Mouse (Mus musculus) liver, embryonic 13.5 days (tissue): ENCODE measurements around the gene Syndig1. TPM values are rescaled to one million over a fixed set of nuclear protein-coding genes. Genes with fewer than 3 reads are reported as not detected.

ENCODE experiments used
- ATAC-seq: fragments of 200-750 bp; cut with Nextera tagmentation; 2 replicates; pipeline ENCODE4 v1.8.0; 2017; ENCODE audit warnings: low read depth, mild to moderate bottlenecking, moderate number of reproducible peaks, moderate library complexity
- DNase-seq: peaks from one replicate; pipeline ENCODE4 v3.0.0; 2022
- H3K27ac ChIP-seq: fragments of 300-500 bp; sonication (generic); 2 replicates; pipeline ENCODE4 v1.5.1; 2015; ENCODE audit warnings: moderate library complexity, mild to moderate bottlenecking, inconsistent platforms
- H3K27me3 ChIP-seq: fragments of 300-500 bp; sonication (generic); 2 replicates; pipeline ENCODE4 v1.6.1; 2015; ENCODE audit warnings: mild to moderate bottlenecking, inconsistent platforms
- H3K36me3 ChIP-seq: fragments of 300-500 bp; sonication (generic); 2 replicates; pipeline ENCODE4 v1.6.1; 2015; ENCODE audit warnings: mild to moderate bottlenecking, inconsistent platforms
- H3K4me1 ChIP-seq: fragments of 300-500 bp; sonication (generic); replicated peaks from 2 replicates; pipeline ENCODE4 v1.6.1; 2015; ENCODE audit warnings: inconsistent platforms
- H3K4me2 ChIP-seq: fragments of 300-500 bp; sonication (generic); 2 replicates; pipeline ENCODE4 v1.6.1; 2015; ENCODE audit warnings: inconsistent platforms, mild to moderate bottlenecking, moderate library complexity
- H3K4me3 ChIP-seq: fragments of 300-500 bp; sonication (generic); replicated peaks from 2 replicates; pipeline ENCODE4 v1.5.1; 2015; ENCODE audit warnings: mild to moderate bottlenecking, inconsistent platforms
- H3K9ac ChIP-seq: fragments of 300-500 bp; sonication (generic); 2 replicates; pipeline ENCODE4 v1.6.1; 2015; ENCODE audit warnings: mild to moderate bottlenecking, inconsistent platforms
- H3K9me3 ChIP-seq: fragments of 300-500 bp; sonication (generic); replicated peaks from 2 replicates; pipeline ENCODE4 v1.6.1; 2016; ENCODE audit warnings: inconsistent platforms
- WGBS: fragments of 180-500 bp; shearing (Covaris S2); methylation state at CpG from one replicate; pipeline ENCODE4 v1.1.7; 2015; ENCODE audit not compliant: insufficient replicate concordance; 5-methylcytosine and 5-hydroxymethylcytosine counted together
- polyA plus RNA-seq: library from polyadenylated mRNA; unstranded; fragments of >200 nt; fragmentation: Nextera tagmentation; extraction: Ambion mirVana; gene quantifications from 2 replicates; pipeline ENCODE4 v1.2.1, GENCODE M21; 2015

Gene Syndig1
- polyA plus RNA-seq, 1 experiment from 2014 or later, result 0.50 TPM

DNA sequence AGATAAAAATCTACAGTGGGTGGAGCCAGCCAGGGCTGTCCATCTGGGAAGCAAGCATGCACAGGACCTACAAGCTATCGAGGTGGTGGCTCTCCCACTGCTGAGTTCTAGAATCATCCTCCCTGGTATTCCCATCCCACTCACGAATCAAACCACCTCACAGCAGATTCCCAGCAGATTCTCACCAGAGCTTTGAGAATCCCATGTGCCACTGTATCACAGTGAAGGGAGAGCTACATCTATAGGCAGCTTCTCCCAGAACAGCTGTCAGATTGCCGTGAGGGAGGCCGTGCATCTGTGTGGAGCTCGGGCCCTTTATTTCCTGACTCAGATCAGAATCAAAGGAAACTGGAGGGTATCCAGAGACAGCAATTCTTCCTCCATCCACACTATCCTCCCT is 101.0 kb downstream of the Syndig1 start:
- Histone ChIP-seq H3K9me3 (0 out of 2 replicates have a peak, but pooled peaks cover 2% of the 10 kb centered on the region), H3K9ac (no peak overlapping the region), H3K27me3 (no peaks in the 10 kb centered on the region), H3K4me1 (no peaks in the 10 kb centered on the region), H3K4me2 (no peak overlapping the region), H3K4me3 (no peak overlapping the region), H3K36me3 (no peaks in the 10 kb centered on the region), H3K27ac (no peak overlapping the region)
- DNase-seq (no peak), ATAC-seq (no peak)
- 63% methylated on average over 5 of the region's 5 CpGs for WGBS

DNA sequence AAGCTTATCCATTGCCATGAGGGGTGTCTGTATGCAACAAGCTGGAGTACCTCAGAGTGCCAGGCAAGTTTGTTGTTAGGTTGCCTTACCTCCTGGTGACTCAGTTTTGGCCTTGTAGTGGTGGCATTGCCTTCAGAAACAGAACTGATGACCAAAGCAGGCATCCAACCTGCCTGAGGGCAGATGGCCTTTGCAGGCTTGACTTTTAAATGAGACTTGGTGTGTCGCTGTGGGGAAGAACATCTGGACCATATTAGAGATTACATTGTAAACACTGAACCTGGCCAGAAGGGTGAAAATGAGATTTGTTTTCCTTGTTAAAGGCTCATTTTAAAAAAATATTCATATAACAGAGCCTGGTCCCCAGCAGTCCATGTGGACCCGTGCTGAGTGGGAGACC is 102.1 kb downstream of the Syndig1 start:
- no peak for DNase-seq
- H3K36me3 ChIP-seq, result no peaks in the 10 kb centered on the region
- no peak overlapping the region for H3K4me2 ChIP-seq
- 0 out of 2 replicates have a peak, but pooled peaks cover 2% of the 10 kb centered on the region for H3K9me3 ChIP-seq
- H3K4me1 ChIP-seq, result no peaks in the 10 kb centered on the region
- no peaks in the 10 kb centered on the region for H3K27me3 ChIP-seq
- WGBS, result 66% methylated on average over 2 of the region's 2 CpGs
- no peak overlapping the region for H3K9ac ChIP-seq
- no peak overlapping the region for H3K27ac ChIP-seq
- H3K4me3 ChIP-seq, result no peak overlapping the region
- ATAC-seq, result no peak

DNA sequence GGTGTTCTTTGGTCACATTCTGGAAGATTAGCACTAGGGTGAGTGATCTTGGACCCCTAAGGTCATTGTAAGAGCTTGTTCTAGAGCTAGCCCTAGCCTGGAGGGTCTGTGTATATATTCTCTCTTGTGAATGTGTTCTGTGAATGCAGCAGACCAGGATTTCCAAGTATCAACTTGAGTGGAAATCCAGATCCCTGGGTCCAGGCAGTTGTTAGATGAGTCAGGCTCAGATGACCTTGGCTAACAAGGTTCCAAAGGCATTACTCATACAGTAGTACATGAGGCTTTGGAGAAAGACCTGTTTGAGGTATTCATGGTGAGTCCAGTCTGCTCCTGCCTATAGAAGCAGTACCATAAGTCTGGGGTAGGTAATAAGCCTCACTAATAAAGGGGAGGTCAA is 103.1 kb downstream of the Syndig1 start:
- no peak overlapping the region for H3K4me3 ChIP-seq

DNA sequence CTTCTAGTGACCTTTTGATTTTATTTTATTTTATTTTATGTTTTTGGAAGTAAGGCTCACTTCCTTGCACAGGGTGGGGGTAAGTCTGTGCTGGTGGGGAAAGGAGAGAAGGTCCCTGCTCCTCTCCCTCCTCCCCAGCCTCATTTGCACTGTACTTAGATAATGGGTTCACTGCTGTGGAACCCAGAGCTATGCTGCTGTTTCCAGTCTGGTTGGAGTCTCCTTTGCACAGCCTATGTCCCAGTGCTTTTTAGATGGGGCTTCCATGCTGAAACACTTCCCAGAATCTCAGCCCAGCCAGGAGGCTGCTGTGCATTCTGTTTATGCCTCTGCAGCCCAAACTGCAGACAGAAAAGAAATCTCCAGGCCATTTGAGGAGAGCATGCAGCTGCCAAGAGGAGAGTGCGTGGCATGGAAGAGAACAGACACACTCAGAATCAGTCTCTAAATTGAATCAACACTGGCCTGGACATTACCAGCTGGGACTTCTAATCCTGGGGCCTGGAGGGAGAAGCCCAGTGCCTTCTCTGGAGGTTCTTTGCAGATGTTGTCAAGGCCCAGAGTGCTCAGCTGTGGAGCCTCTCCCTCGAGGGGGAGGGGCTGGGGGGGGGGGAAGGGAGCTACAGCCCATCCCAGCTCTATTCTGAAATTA is 104.4 kb downstream of the Syndig1 start:
- no peaks in the 10 kb centered on the region for H3K27me3 ChIP-seq
- H3K36me3 ChIP-seq, result no peaks in the 10 kb centered on the region
- H3K4me1 ChIP-seq, result no peaks in the 10 kb centered on the region
- no peak overlapping the region for H3K27ac ChIP-seq
- no peak overlapping the region for H3K4me2 ChIP-seq
- DNase-seq (no peak), ATAC-seq (no peak)
- 0 out of 2 replicates have a peak, but pooled peaks cover 2% of the 10 kb centered on the region for H3K9me3 ChIP-seq
- H3K4me3 ChIP-seq, result no peak overlapping the region
- no peak overlapping the region for H3K9ac ChIP-seq
- 19% methylated on average over 2 of the region's 2 CpGs for WGBS

More for the DNA sequence above, 103.1 kb downstream of the Syndig1 start:
- 0 out of 2 replicates have a peak, but pooled peaks cover 2% of the 10 kb centered on the region for H3K9me3 ChIP-seq
- ATAC-seq (no peak), DNase-seq (no peak)
- H3K4me1 ChIP-seq, result no peaks in the 10 kb centered on the region
- no peak overlapping the region for H3K4me2 ChIP-seq
- no peak overlapping the region for H3K9ac ChIP-seq
- H3K36me3 ChIP-seq, result no peaks in the 10 kb centered on the region
- no peaks in the 10 kb centered on the region for H3K27me3 ChIP-seq
- H3K27ac ChIP-seq, result no peak overlapping the region

DNA sequence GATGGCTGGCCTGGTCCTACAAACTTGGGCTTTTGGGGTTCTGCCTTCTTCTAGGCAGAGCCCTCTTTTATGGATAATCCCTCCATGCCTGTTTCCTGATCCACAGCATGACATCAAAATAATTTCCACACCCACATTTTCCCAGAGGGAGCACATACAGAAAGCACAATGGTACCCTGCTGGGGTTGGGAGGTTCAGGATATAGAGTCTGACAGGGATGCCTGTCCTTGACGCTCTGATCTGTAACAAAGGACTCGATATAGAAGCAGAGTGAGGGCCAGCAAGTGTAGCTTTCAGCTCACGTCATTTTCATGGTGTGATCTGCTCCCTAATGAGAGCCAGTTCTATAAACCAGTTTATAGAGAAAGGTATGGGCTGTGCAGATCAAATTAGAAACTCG is 105.1 kb downstream of the Syndig1 start:
- DNase-seq (no peak), ATAC-seq (no peak)
- 51% methylated on average over 4 of the region's 4 CpGs for WGBS
- Histone ChIP-seq H3K9me3 (0 out of 2 replicates have a peak, but pooled peaks cover 2% of the 10 kb centered on the region), H3K4me3 (no peak overlapping the region), H3K4me2 (no peak overlapping the region), H3K9ac (no peak overlapping the region), H3K27ac (no peak overlapping the region), H3K27me3 (no peaks in the 10 kb centered on the region), H3K36me3 (no peaks in the 10 kb centered on the region), H3K4me1 (no peaks in the 10 kb centered on the region)

DNA sequence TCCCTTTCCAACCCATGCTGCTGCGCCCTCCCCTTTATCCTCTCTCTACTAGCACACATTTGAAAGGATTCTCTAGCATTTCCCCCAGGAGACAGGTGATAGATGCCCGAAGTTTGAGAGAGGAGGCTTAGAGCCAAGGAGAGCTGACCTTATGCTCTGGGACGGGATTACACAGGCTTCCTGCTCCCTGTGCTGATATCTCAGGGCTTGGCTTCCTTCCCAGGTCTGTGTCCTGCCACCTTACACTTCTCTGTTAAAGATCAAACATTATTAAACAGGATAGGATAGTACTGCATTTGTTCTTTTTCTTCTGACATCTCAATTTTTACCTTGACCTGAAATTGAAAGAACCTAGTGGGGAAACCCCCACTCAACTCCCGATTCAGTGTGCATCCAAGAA is 109.8 kb downstream of the Syndig1 start:
- WGBS, result 43% methylated on average over 4 of the region's 4 CpGs

DNA sequence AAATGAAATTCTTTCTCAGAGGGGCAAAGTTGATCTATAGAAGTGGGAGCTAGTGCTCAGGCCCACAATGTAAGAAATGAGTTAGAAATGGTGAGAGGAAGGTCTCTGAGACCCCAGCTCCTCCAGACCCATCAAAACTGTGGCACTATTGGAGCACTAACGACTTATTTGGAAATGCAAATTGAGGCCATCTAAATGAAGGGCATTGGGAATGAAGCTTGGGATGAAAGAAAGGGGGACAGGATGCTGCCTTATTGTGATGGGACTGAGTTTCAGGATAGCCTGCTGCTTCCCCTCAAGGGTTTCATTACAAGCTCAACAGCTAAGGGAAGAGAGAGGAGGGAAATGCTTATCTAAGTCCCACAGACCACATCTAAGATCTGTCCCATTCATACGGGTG is 110.6 kb downstream of the Syndig1 start:
- no peaks in the 10 kb centered on the region for H3K9me3 ChIP-seq
- no peaks in the 10 kb centered on the region for H3K4me1 ChIP-seq
- ATAC-seq, result no peak
- WGBS, result 11% methylated on average over 2 of the region's 2 CpGs
- H3K4me3 ChIP-seq, result no peak overlapping the region
- H3K9ac ChIP-seq, result no peak overlapping the region
- H3K27ac ChIP-seq, result no peak overlapping the region
- no peaks in the 10 kb centered on the region for H3K36me3 ChIP-seq
- H3K4me2 ChIP-seq, result no peak overlapping the region
- H3K27me3 ChIP-seq, result no peaks in the 10 kb centered on the region
- DNase-seq, result no peak

More for the DNA sequence above, 109.8 kb downstream of the Syndig1 start:
- no peaks in the 10 kb centered on the region for H3K4me1 ChIP-seq
- H3K9ac ChIP-seq, result no peak overlapping the region
- DNase-seq (no peak), ATAC-seq (no peak)
- H3K4me2 ChIP-seq, result no peak overlapping the region
- no peak overlapping the region for H3K4me3 ChIP-seq
- no peak overlapping the region for H3K27ac ChIP-seq
- H3K27me3 ChIP-seq, result no peaks in the 10 kb centered on the region
- no peaks in the 10 kb centered on the region for H3K9me3 ChIP-seq
- no peaks in the 10 kb centered on the region for H3K36me3 ChIP-seq

DNA sequence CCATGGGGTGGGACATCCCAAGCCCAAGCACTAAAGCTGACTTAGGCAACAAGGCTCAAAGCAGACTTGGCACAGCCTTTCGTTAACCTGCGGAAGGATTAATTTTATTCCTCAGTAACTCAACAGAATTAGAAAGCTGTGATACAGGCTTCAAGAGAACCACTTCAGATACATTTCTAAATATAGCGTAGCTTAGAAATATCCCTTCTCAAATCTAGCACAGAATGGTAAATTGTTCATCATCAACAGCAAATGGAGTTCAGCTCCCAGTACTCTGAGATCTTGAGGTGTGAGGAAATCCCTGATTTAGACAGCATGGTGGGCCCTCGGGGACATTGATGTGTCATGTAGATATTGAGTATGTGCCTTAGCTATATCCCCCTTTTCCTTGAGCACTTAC is 121.6 kb downstream of the Syndig1 start:
- WGBS, result 70% methylated on average over 4 of the region's 4 CpGs
- DNase-seq, result no peak
- H3K4me2 ChIP-seq, result no peak overlapping the region
- H3K36me3 ChIP-seq, result no peaks in the 10 kb centered on the region
- no peak for ATAC-seq
- H3K4me3 ChIP-seq, result no peak overlapping the region
- H3K4me1 ChIP-seq, result no peaks in the 10 kb centered on the region
- no peak overlapping the region for H3K27ac ChIP-seq
- no peak overlapping the region for H3K9ac ChIP-seq
- H3K27me3 ChIP-seq, result no peaks in the 10 kb centered on the region
- no peaks in the 10 kb centered on the region for H3K9me3 ChIP-seq

DNA sequence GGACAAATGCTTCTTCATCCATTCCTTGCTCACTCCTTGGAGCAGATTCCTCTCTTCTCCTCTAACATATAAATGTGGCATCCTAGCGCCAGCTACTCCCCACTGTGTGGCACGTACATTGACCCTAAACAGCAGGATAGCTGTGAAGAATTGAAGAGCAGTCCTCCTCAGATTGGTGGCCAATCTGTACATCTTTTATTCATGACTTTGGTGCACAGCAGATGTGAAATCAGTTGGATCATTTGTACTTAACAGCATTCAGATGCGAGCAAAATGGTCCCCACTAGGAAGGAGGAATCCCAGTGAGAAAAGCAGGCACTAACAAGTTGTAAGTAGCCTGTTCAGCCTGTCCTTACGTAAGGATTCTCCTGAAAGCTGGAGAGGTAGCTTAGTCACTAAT is 142.0 kb downstream of the Syndig1 start:
- H3K9ac ChIP-seq, result no peak overlapping the region
- 62% methylated on average over 4 of the region's 4 CpGs for WGBS
- H3K4me2 ChIP-seq, result no peak overlapping the region
- no peaks in the 10 kb centered on the region for H3K36me3 ChIP-seq
- no peak overlapping the region for H3K27ac ChIP-seq
- H3K9me3 ChIP-seq, result no peaks in the 10 kb centered on the region
- ATAC-seq, result no peak
- H3K4me1 ChIP-seq, result no peaks in the 10 kb centered on the region
- no peak for DNase-seq
- no peak overlapping the region for H3K4me3 ChIP-seq
- H3K27me3 ChIP-seq, result no peaks in the 10 kb centered on the region

DNA sequence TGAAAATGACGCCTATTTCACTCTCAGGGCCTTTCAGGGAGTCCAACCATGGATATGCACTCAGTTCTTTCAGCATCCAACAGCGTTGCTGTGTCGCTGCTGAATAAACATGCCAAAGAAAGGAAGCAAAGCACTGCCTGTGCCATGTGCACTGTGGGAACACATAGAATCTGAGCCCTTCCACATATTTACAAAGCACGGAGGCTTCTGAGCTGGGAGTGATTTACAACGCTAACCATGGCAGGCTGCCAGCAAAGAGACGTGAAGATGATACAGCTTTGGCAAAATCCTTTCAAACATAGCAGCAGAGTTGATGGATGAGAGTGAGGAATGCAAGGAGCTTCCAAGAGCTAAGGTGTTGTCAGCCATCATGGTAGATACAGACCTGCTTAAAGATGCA is 144.6 kb downstream of the Syndig1 start:
- Histone ChIP-seq H3K4me2 (no peak overlapping the region), H3K9ac (no peak overlapping the region), H3K9me3 (no peaks in the 10 kb centered on the region), H3K4me3 (no peak overlapping the region), H3K27me3 (no peaks in the 10 kb centered on the region), H3K4me1 (no peaks in the 10 kb centered on the region), H3K27ac (no peak overlapping the region), H3K36me3 (no peaks in the 10 kb centered on the region)
- ATAC-seq (no peak), DNase-seq (no peak)
- WGBS, result 60% methylated on average over 6 of the region's 6 CpGs

DNA sequence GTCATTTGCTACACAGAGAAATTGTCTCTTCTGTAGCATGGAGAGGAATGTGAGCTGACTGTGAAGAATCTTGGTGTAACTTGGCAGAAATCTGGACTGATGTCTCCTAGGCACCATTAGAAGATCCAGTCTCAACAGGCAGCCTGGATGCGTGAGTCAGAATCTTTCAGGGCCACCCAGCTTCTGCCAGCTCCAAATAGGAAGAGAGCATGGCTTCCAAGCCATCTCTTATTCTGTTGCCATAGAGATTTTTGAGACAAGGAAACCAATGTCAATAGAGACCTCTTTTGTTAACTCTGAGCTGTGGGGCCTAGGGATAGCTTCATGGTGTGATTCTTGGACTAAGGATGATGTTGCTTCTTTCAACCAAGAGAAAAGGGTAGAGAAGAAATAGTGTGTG is 151.4 kb downstream of the Syndig1 start:
- no peak overlapping the region for H3K9ac ChIP-seq
- H3K27me3 ChIP-seq, result no peaks in the 10 kb centered on the region
- no peak overlapping the region for H3K27ac ChIP-seq
- H3K36me3 ChIP-seq, result no peaks in the 10 kb centered on the region
- no peak overlapping the region for H3K4me2 ChIP-seq
- ATAC-seq (no peak), DNase-seq (no peak)
- no peak overlapping the region for H3K4me3 ChIP-seq
- 67% methylated on average over 1 of the region's 1 CpGs for WGBS
- no peaks in the 10 kb centered on the region for H3K9me3 ChIP-seq
- H3K4me1 ChIP-seq, result no peaks in the 10 kb centered on the region

DNA sequence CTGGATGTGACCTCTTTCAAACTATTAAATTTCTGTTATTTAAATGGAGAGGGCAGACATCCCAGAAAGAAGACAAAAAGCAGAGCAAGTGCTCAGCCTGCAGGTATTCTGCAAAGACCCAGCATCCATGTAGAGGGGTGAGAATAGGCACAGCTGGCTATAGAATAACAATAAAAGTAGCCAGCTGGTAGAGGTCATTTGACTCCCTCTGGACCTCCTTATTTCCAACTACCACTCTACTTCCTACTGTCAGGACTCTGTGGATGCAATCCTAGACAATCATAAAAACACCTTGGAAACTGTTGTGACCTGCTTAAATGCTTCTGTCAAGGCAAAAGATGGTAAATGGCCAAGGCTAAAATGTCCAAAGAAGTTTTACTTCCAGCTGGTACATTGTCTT is 153.5 kb downstream of the Syndig1 start:
- no peak overlapping the region for H3K4me2 ChIP-seq
- H3K4me3 ChIP-seq, result no peak overlapping the region
- H3K27me3 ChIP-seq, result no peaks in the 10 kb centered on the region
- no peaks in the 10 kb centered on the region for H3K9me3 ChIP-seq
- ATAC-seq (no peak), DNase-seq (no peak)
- H3K9ac ChIP-seq, result no peak overlapping the region
- H3K36me3 ChIP-seq, result no peaks in the 10 kb centered on the region
- H3K27ac ChIP-seq, result no peak overlapping the region
- no peaks in the 10 kb centered on the region for H3K4me1 ChIP-seq
